Mouse (Mus musculus): ENCODE results near the gene B3galnt1.

DNA sequence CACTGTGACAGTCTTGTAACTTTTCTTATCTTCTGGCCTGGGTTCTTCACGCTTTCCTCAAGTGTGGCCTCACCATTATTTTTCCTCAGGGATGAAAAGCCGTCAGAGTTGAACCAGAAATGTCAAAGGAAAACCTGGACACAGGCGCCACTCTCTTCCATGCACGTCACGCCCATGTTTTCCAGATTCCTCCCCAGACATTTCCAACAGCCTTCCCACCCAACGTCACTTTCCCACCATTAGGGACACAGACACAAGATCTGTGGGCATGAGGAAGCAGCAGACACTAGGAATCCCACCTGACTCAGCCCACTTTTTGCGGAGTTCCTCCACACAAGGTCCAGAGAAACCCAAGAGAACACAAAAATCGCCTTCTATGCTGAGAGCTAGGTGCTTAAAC lies 5.3 kb downstream of the B3galnt1 start:
- TF ChIP-seq CTCF (IDR thresholded peaks at IDR 0.05) = no peak
- no peak for TF ChIP-seq EP300 (IDR thresholded peaks at IDR 0.05)
